In the genomic region with DNA sequence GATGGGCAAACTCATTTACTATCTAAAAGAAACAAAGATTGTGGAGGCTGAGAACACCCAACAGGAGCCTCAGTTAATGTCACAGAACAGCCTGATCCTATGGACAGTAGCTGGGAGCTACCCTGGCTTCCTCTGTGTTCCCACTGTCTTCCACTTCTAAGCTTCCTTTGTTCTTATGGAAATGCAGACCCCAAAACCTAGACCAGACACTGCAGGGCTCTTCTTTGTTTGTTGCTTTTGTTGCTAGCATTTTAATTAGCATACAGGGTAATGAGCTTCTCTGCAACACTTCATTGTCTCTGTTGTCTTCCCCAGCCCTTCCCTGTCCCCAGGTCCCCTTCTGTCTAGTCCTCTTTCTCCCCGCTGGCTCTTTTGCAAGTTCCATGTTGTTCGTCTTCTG, we compare ENCODE assay signal across 16 mouse cellular contexts.
"Had no signal": no experiment of that assay in that cellular context is flagged by ENCODE, and none has a peak within 500 bp of the region (broad histone marks: within the 10 kb centered on the region; RNA-seq: fewer than 3 reads in every experiment).

No protein-coding gene starts in this region.

- H3K27ac ChIP-seq: left cerebral cortex, adult 2 months; limb, embryonic 10.5 days; liver, embryonic 15.5 days; macrophage; stomach, embryonic 15.5 days had no signal

- ATAC-seq: intestine, embryonic 16.5 days had no signal

- H3K4me2 ChIP-seq: liver, embryonic 11.5 days; liver, embryonic 15.5 days; lung, embryonic 14.5 days; stomach, embryonic 15.5 days had no signal

- H3K9ac ChIP-seq: liver, embryonic 15.5 days; lung, embryonic 14.5 days; stomach, embryonic 15.5 days had no signal

- H3K36me3 ChIP-seq: limb, embryonic 10.5 days; liver, embryonic 15.5 days; stomach, embryonic 15.5 days had no signal

- H3K4me3 ChIP-seq: left cerebral cortex, adult 2 months; limb, embryonic 10.5 days; liver, embryonic 15.5 days; megakaryocyte, embryonic 14.5 days; myocyte; stomach, embryonic 15.5 days had no signal

- H3K4me1 ChIP-seq: liver, embryonic 15.5 days; stomach, embryonic 15.5 days had no signal

- DNase-seq: kidney, adult 8-10 months; kidney, postnatal 25 days; lung, postnatal 14 days; right cerebral cortex, postnatal 14 days; thymus, adult 2 months; thymus, postnatal 25 days had no signal

- H3K27me3 ChIP-seq: liver, embryonic 15.5 days; megakaryocyte, embryonic 14.5 days; stomach, embryonic 15.5 days had no signal

- H3K9me3 ChIP-seq: limb, embryonic 10.5 days; liver, embryonic 15.5 days; megakaryocyte, embryonic 14.5 days; stomach, embryonic 15.5 days had no signal
